Mouse (Mus musculus): ENCODE results near the gene Dctpp1. TPM values are rescaled to one million over a fixed set of nuclear protein-coding genes. Genes with fewer than 3 reads are reported as not detected.

The Dctpp1 gene
- polyA plus RNA-seq, 2 experiments from 2014 or later = 48.1 to 69.5 TPM

DNA sequence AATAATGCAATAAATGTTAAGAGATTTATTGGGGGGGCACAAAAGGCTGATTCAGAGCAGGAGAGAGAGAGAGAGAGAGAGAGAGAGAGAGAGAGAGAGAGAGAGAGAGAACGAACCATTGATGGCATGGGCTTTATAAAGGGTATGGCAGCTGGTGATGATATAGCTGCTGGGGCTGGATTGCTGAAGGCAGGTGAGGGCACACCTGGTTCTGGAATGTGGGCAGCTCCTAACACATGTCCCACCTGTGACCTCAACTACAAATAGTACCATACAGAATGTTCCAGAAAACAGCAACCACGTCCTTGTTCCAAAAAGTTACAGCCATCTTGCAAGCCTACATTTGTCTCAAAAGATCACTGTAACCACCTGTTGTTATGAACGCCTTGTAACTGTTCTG, 29.1 kb downstream of the Dctpp1 start:
- no peak for ATAC-seq

DNA sequence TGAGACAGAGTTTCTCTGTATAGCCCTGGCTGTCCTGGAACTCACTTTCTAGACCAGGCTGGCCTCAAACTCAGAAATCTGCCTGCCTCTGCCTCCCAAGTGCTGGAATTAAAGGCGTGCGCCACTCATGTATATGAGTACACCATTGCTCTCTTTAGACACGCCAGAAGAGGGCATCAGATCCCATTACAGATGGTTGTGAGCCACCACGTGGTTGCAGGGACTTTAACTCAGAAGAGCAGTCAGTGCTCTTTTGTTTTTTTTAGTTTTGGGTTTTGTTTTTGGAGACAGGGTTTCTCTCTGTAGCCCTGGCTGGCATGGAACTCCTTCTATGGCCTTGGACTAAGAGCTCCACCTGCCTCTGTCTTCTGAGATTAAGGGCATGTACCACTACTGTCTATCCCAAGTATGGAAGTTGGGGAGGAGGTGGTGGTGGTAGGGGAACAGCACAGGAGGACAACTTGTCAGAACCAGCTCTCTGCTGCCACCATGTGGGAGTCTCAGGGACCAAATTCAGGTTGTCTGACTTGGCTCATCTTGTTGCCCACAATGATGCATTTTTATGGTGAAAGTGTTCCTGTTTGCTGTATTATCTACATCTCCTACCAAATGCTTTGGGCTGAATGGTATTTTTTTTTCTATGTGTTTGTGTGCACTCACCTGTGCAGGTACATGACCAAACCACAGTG, 31.8 kb downstream of the Dctpp1 start:
- ATAC-seq = peak; percentile 43

DNA sequence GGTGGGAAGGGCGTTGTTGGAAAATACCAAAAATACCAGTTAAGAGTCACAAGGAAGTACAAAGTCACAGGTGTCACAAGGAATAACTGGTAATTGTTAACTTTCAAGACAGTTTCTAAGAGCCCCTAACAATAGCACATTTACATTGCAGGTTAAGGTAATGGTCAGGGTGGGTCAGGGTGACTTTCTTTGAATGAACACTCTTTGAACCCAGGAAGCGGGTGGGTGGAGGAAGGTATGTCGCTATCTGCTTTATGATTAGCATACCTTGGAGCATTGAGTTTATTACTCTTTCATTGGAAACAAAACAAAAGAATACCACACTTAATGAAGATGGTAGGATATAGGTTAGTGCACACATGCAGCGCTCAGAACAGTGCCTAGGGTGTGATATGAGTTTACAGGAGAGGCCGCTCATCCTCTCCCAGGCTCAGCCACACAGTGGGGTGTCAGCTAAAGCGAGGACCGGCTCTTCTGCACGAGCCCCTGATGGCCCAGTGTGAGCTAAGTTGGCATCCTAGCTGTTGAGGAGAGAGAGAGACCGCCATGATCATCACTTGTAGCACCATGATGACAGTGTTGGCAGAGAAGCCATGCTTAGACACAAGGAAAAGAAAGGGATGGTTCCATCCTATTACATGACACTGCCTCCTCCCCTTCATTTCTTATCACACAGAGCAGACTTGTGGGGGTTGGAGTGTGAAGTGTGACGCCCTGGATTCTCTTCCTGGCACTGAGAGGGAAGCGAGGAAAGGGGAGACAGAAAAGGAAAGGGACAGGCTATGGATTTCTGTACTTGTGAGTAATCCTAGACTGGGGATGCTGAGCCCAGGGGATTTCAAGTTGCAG, 35.1 kb downstream of the Dctpp1 start:
- ATAC-seq = no peak

DNA sequence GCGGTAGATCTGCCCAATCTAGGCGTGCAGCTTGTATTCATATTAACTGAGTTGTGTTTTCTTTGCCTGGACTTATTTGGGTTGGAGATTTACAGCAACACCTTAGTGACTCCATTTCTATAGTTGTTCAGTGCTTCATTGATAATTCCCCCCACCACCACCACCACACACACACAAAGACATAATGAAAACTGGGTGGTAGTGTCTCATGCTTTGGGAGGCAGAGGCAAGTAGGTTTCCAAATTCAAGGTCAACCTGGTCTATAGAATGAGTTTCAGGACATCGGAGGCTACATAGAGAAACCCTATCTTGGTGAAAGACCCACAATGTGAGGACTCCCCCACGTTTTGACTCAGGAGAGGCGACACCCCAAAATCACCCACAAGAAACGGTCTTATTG, 35.9 kb downstream of the Dctpp1 start:
- ATAC-seq = no peak

DNA sequence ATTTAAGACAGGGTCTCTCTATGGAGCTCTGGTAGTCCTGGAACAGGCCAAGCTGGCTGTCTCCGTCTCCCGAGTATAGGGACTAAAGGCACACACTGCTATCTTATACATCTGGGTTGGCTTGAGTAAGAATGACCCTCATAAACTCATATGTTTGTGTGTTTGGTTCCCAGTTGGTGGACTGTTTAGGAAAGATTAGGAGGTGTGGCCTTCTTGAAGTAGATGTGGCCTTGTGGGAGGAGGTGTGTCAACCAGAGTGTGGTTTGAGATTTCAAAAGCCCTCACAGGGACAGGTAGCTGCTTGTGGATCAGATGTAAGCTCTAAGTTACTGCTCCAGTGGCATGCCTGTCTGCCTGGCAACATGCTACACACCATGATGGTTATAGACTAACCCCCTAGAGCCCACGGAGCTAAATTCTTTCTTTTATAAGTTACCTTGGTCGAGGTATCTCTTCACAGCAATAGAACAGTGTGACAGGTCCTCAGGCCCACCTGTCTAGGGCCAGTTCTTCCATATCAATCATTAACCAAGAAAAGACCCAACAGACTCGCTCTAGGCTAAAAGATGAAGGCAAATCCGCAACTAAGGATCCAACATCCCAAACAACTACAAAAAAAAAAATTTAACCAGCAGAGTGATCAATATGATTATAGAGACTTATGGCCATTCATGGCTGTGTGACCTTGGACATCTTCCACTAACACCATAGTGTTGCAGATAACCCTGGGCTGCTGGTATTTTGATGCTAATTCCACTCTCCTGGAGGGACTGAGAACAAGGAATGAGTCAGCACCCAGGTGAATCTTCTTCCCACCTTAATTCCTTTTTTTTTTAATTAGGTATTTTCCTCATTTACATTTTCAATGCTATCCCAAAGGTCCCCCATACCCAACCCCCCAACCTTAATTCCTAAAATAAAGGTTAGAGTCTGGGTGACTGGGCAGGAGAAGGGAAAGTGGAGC, 36.7 kb downstream of the Dctpp1 start:
- ATAC-seq = no peak

DNA sequence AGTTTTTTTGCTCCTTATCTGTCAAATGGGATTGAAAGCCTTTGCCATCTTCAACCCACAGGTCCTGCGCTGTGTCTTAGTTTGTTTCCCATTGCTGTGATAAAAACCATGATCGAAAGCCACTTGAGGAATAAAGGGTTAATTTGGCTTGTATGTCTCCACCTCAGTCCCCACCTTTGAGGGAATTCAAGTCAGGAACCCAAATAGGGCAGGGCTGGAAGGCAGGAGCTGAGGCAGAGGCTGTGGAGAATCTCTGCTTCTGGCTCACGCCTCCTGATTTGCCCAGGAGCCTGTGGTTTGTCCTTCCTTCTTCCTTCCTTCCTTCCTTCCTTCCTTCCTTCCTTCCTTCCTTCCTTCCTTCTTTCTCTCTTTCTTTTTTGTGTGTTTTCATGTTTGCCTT, 37.4 kb downstream of the Dctpp1 start:
- no peak for ATAC-seq

DNA sequence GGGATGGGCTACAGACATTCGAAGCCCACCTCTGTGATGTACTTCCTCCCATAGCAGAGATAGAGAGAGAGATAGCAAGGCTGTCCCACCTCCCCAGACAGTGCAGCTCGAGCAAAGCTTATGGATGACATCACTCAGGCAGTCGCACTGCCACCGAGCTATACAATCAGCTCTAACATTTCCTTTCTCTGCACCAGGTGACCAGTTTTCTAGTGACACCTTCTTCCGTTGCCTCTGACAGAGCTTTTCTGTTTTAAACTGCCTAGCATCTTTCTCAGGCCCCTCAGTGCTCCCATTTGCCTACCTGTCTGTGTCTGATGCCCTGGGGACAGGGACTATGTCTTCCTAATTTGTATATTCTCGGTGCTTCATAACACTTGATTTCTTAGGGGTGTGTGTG, 40.1 kb downstream of the Dctpp1 start:
- peak; percentile 82 for ATAC-seq

DNA sequence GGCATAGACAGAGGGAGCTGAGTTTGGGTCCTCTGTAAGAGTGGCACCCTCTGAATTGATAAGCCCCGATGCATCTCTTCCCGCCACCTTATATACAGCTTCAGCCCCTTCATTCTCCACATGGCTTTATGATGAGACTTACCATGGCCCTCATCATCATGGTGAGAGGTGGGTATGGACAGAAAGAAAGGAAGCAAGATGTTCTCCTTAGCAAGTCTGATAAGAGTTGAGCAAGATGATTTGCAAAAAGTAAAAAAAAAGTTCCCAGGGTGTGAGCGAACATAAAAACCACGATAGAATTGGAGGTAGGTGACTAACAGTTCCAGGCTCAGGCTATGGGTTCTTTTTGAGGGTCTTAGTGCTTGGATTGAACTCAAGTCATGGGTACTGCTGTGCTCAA, 41.8 kb downstream of the Dctpp1 start:
- peak; percentile 1 for ATAC-seq

DNA sequence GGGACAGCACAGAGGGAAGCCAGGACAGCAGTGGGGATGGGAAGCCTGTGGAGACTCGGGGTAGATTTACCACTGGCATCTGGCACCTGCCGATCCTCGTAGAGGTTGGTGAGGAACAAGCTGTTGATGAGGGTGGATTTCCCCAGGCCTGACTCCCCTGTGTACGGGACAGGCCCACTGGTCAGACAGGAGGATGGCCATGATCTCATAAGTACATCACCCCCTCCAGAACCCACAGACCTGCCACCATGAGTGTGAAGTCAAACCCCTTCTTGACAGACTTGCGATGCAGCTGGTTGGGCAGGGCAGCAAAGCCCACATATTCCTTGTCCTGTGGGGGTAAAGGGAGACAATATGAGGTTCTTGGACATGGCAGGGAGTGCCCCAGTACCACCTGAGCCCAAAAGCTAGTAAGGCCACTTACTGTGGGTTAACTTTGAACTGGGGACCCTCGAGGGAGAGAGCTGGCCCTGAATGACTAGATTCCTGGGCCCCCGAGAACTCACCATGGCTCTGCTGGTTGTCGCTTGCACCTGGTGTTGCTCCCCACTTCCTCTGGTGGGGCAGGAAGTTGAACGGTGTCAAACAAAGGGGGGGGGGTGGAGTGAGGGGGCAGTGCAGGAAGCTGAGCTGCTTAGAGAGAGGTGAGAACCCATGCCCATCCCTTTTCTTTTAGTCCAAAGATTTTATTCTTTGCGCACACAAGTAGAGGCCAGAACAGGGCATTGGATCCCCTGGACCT, 42.4 kb downstream of the Dctpp1 start:
- peak; percentile 78 for ATAC-seq

DNA sequence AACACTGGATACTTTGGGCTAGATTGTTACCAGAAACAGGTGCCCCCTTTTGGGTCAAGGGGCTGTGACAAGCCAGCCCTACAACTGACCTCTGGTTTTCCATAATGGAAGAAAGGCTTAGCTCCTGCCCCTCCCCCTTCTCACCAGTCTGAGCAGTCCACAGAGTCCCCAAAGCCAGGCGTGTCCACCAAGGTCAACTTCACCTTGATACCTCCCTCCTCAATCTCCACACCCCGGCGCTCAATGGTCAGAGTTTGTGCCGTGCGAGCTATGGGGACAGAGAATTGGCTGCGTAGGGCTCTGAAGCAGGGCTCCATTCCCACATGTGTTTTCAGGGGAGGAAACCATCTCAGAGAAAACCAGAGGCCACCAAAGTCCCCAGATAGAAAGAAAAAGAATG, 43.0 kb downstream of the Dctpp1 start:
- ATAC-seq = no peak

DNA sequence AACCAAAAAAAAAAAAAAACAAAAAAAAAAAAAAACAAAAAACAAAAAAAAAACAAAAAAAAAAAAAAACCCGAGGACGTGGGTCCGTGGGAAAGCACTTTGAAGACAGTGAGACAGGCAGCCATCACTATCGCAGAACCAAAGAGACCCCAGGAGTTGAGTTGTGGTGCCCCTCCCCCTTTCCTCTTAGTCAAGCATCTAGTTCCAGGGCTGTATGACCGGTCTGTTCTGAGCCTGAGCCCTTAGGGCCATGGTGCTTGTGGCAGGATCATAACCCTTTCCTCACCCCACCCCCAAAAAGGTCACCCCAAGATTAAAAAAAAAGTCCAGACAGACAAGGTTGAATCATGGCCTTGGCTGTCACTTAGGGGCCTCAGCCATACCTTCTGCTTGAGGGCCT, 44.2 kb downstream of the Dctpp1 start:
- no peak for ATAC-seq

DNA sequence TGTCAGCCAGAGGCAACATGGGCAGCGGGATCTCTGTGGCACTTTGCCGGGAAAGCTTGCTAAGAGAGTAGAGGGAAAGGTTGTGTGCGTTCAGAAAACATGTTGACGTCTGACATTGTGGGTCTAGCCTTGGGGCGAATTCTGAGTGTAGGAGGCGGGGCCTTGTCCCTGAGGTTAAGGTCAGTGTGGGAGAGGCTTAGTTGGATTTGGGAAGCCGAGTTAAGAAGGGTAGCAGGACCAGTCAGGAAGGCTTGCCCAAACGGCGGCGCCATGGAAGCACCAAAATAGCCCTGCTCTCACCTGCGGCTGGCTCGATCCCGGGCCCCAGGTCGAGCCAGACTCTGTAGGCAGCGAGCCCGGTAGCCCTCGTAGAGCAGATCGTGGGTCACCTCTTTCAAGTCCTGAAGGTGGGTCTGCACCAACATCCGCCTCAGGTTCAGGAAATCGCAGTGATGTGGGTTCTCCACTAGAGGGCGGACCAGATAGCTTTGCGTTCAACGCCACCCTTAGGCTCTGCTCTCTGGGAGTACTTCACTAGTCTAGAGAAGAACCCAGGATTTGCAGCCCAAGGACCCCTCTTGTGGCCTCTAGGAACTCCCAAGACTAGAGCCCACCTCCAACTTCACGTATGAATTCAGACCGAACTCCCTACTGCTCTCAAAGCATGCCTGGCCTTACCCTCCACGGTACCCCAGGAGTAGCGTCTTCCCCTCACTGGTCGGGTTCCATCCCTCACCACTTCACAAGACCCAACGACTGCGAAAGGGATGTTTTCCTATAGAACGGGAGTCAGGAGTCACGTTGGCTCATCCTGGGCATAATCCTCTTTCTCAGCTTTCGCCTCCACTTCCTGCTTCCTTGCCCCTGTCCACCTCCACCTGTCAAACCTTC, 45.3 kb downstream of the Dctpp1 start:
- peak; percentile 40 for ATAC-seq

DNA sequence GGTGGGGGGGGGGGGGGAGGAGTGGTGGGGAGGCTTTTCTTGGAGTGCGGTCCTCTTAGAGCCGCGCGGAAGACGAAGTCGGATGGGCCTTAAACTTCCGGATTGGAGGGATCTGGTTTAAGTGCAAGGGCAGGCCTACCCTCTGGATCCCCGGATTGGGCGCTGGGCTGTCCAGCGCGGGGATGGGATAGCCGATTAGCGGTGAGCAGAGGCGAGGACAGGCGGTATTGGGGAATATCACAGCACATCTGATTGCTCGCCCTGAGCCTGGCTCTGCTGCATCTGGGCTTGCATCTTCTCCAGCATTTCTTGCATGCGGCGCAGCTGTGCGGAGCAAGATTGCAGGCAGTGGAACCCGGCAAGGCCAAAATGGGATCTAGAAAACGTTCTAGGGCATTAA, 46.0 kb downstream of the Dctpp1 start:
- no peak for ATAC-seq

DNA sequence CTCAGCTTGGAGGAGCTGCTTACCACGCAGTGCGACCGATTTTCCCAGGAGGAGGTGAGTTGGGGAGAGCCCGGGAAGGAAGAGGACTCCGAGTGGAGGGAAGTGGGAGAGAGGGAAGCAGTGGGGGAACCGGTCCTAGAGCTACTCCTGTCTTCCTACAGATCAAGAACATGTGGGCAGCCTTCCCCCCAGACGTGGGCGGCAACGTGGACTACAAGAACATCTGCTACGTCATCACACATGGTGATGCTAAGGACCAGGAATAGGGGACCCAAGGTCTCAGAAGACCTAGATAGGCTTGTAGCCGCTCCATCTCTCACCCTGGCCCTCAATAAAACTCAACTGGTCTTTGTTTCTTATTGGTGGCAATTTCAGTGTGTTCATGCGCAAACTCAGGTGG, 46.6 kb downstream of the Dctpp1 start:
- ATAC-seq = no peak

DNA sequence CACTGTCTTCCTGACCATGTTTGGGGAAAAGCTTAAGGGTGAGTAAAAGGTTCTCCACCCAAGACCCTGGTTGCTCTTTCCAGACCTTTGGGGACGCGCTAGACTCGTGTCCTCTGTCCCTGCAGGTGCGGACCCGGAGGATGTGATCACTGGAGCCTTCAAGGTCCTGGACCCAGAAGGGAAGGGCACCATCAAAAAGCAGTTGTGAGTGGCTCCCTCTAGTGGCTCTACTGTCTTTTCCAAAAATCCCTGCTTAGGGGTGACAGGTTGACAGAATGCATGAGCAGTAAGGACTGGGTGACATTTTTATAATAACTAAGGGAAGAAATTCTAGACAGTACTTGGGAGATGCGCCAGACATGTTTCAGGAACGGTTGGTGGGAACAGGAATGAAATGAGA, 47.0 kb downstream of the Dctpp1 start:
- ATAC-seq = no peak

DNA sequence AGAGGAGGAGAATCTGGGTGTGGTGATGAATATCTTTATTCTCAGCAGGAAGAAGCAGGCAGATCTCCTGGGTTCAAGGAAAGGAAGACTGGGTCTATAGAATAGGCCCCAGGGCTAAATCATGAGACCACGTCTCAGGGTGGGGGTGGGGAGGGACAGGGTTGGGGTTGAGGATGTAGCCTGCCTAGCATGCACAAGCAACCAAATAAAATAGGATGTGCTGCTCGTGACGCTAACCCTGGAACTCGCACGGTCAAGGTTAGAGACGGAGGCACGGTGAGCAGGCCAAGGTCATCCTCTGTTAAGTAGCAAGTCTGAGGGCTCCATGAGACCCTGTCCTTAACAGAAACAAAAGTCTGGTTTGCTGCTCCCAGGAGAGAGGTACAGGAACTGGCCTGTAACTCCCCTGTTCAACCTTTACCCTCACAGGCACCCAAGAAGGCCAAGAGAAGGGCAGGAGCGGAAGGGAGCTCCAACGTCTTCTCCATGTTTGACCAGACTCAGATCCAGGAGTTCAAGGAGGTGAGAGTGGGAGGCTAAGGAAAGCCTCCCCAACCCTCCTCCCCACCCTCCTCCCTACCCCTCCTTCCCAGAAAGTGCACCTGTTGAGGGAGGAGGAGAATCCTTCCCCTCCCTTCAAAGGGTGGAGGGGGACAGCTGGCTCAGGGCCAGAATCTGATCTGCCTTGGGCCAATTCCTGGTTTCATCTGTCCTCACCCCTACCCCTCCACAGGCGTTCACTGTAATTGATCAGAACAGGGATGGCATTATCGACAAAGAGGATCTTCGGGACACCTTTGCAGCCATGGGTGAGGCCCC, 47.9 kb downstream of the Dctpp1 start:
- ATAC-seq = no peak

DNA sequence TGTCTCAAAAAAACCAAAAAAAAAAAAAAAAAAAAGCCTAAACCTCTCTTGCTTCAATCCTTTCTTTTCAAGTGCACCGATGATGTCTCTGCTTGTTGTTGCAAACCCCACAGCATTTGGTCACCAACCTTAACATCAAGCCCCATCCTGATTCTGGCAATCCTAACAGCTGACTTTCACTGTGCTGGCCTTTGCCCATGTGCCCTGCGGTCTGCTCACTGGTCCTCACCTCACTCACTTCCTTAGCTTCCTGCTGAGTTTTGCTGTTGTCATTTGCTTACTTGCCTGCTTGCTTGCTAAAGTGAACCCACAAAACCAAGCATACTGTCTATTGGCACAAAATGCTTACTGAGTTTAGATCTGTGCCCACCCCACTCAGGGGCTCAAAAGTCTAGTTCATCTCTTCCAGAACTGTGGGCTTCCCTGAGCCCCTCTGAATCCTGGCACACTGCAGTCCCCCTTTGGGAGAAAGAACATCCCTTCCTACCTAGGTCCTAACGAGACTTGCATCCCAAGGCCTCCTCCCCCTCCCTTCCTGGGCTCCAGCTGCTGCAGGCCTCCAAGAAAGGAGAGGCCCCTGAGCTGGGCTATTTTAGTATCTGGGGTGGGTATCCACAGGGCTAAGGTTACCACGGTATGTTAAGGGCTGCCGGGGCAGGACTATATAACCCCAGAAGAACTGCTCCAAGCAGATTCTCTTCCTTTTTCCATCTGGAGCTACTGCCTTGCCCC, 49.3 kb downstream of the Dctpp1 start:
- ATAC-seq = no peak

DNA sequence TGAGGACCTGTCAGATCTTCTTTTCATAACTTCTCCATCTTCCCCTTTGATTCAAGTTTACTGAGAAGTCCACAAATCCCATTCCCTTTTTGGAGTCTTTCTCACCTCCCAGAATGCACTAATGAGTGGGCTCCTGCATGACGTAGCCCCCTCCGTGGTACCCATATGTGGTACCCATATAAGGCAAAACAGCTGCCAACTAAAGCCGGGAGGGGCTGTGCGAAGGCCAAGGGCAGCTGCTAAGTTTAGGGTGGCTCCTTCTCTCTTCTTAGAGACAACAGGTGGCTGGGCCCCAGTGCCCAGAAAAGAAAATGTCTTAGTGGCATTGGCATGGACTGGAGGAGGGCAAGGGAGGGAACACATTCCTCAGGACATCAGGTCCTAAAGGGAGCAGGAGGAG, 50.2 kb downstream of the Dctpp1 start:
- ATAC-seq = no peak

DNA sequence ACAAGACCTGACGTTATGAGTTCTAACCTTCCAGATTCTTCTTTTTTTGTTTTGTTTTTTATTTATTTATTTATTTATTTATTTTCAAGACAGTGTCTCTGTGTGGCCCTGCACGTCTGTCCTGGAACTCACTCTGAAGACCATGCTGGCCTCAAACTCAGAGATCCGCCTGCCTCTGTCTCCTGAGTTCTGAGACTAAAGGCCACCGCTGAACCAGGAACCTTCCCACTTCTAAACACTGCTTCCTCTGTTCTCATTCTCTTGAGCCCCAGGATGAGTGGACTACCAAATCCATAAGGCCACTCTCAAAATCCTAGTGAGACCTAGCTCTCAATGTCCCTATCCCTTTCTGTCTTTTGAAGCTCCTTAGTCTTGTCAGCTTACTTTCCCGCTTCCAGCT, 50.7 kb downstream of the Dctpp1 start:
- ATAC-seq = no peak
